Mouse (Mus musculus) left cerebral cortex, postnatal 4 days (tissue): Measurements from ENCODE around the gene Fam163b. TPM values are rescaled to one million over a fixed set of nuclear protein-coding genes. Genes with fewer than 3 reads are reported as not detected.

Source experiments
- DNase-seq: peaks from one replicate; pipeline ENCODE4 v3.0.0-alpha.2; 2022
- intact Hi-C: fragments of 180-260 bp; cut with DNase I; formaldehyde crosslinking; loops from one replicate; pipeline ENCODE4 v1.15.1; 2025
- total RNA-seq, 2 experiments: library from RNA; stranded (reverse); gene quantifications; 2 replicates each; pipeline ENCODE4 v1.2.3; 2021

Gene Fam163b
- total RNA-seq, 2 experiments from 2014 or later, result 55.8 to 61.9 TPM

GRCm38 (mm10) chr2:27088700-27089099 lies 53.6 kb downstream of the Fam163b start:
- intact Hi-C loops, result no loop called here
- no peak for DNase-seq

DNA sequence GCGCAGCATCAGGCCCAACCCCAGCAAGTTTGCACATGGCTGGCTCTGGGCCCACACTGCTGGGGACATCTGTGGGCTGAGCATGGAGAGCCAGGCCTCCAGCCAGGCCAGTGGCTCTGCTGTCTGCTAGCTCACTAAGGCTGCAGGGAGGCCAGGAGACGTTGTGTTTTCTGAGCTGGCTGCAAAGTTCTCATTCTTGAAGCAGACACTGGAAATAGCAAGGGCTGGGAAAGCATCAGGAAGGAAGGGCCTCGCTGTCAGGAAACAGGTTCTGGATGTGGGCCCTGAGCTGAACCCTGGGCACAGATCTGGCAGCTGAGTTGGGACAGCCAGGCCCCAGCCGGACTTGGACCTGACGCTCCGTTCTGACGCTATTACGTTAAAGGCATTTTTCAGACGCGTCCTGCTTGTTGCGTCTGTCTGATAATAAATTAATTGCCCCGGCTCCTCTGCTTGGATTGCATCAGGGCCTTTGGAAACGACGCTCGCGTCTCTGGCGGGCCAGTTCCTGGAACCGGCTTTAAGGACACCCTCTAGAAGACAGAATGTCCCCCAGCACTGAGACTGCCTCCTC lies 54.1 kb downstream of the Fam163b start:
- intact Hi-C loops, result no loop called here
- peak; percentile 72 for DNase-seq

DNA sequence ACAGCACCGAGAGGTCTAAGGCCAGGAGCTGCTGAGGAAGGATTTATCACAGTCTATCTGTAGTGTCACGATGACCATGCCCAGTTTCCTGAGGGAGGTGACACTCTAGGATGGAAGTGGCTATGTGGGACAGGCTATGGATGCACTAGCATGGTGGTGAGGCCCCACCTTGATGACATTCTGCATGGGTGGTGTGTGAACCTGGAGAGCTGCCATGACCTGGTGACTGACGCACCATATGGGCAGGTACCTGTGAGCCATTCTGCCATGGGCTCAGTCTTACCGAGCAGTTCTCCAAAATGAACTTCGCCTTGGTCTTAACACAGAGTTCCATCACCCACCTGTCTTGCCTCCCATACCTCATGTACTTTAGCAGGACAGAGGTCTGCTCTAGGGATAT lies 54.7 kb downstream of the Fam163b start:
- no peak for DNase-seq
- intact Hi-C loops, result no loop called here

GRCm38 (mm10) chr2:27086483-27087010 lies 55.7 kb downstream of the Fam163b start:
- intact Hi-C loops, result no loop called here
- DNase-seq, result no peak

DNA sequence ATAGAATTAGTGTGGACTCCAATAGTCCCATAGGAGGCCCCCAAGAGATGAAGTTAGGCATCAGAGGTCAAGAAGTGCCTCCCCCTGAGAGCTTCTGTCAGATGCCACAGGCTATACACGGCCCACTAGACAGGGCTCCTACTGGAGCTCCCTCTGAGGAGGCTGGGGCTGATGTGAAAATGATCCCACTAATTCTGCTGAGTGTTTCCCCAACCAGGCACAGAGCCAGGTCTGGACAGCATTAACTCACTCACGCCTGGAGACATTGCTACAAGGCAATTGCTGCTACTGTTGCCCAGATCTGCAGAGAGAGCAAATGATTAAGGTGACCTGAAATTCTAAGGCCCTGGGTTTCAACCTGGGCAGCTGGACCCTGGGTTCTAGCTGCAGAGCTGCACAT lies 56.5 kb downstream of the Fam163b start:
- intact Hi-C loops, result no loop called here

DNA sequence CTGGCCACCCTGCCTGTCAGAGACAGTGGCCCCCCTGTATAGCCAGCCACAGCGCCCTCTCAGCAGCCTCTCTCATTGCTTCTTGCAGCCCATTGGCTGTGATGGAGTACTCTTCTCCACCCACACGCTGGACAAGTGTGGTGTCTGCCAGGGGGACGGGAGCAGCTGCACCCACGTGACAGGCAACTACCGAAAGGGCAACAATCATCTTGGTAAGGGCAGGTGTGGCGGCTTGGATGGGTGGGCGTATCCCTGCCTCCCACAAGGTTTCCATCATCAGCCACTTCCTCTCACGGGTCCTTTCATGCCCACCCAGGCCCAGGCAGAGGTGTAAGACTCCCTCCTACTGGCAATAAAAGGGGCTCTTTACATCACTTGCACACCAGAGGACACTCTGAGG lies 57.3 kb downstream of the Fam163b start:
- DNase-seq, result no peak
- intact Hi-C loops, result no loop called here

More for the DNA sequence above, 56.5 kb downstream of the Fam163b start:
- DNase-seq, result peak; percentile 45

DNA sequence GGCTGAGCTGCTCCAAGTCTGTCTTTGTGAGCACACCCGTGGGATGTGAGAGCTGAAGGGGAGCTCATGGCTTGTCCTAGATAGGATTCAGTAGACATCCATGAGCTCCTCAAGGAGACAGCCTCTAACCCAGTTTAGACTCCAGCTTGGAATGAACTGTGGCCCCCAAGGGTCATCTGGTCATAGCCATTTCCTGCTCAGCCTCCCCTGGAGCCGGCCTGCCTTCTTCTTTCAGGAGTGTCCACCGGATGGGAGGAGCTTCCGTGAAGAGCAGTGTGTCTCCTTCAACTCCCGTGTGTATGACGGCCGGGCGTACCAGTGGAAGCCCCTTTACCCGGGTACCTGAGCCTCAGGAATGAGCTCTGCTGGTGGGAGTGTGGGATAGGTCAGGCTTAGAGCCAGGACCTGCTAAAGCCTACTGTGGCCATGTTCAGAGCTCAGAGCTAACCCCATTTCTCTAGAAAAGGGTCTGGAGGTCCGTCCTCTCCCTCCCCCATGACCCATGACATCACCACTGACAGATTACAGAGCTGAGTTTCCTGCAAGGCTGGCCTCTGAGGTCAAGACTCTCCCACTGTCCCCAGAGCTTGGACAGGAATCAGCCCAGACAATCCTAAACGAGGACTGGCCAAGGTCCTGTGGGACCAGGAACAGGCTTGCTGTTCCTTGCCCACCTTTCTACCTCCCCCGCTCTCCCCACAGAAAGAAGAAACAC lies 58.4 kb downstream of the Fam163b start:
- intact Hi-C loops, result no loop called here
- no peak for DNase-seq

GRCm38 (mm10) chr2:27079649-27080048 lies 62.6 kb downstream of the Fam163b start:
- intact Hi-C loops, result no loop called here
- DNase-seq, result peak; percentile 63

- DNase-seq, result peak; percentile 93
- intact Hi-C loops, result no loop called here
Measured at GRCm38 (mm10) chr2:27079152-27079584, 63.1 kb downstream of the Fam163b start, which contains the start of gene Adamtsl2. Gene Adamtsl2 (plus strand): TSS chr2:27079379.

GRCm38 (mm10) chr2:27078312-27078711 lies 64.0 kb downstream of the Fam163b start:
- intact Hi-C loops, result no loop called here
- no peak for DNase-seq

DNA sequence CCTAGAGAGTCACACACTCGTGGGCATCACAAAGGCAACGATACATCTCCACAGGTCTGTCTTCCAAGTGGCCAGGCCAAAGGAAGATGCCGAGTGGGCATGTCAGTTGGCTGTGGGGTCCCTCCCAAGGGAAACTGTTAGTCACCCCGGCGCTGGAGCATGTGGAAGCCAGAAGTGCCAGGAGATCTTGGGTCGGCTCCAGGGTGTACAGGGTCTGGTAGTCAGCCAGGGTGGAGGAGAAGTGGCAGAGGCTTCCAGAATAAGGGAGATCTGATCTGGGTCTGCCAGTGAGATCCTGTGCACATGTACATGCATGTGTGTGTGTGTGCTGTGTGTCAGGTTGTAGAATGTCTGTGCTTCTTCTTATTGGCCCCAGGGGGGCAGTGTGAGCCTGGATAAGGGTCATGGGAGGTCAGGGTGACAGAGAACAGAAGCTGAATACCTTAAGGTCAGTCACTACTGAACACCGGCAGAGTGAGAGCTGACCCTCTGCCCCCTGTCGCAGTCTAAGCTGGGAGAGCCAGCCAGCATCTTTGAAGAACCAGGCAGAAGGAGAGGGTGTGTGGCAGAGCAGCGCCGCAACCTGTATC lies 64.5 kb downstream of the Fam163b start:
- intact Hi-C loops, result no loop called here
- peak; percentile 69 for DNase-seq

GRCm38 (mm10) chr2:27075485-27075884 lies 66.8 kb downstream of the Fam163b start:
- DNase-seq, result peak; percentile 48
- intact Hi-C loops, result no loop called here

DNA sequence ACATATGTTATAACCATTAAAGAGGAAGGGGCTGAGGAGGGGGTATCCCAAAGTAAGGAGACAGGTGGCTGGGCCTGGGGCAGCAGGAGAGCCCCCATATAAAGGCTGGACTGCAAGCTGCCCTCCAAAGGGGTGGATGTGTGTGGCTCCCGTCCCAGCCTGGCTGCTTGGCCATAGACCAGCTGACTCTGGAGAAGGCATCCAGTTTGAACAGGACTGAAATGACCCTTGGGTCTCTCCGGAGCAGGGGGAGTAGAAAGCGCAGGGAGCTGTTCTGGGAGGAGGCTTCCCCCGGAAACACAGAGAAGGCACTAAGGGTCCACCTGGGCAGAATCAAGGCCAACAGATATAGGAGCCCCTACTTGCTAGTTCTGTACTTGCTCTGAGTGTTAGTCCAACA lies 67.5 kb downstream of the Fam163b start:
- intact Hi-C loops, result no loop called here

GRCm38 (mm10) chr2:27073407-27073806 lies 68.9 kb downstream of the Fam163b start:
- intact Hi-C loops, result no loop called here
- no peak for DNase-seq

More for the DNA sequence above, 67.5 kb downstream of the Fam163b start:
- DNase-seq, result peak; percentile 53

DNA sequence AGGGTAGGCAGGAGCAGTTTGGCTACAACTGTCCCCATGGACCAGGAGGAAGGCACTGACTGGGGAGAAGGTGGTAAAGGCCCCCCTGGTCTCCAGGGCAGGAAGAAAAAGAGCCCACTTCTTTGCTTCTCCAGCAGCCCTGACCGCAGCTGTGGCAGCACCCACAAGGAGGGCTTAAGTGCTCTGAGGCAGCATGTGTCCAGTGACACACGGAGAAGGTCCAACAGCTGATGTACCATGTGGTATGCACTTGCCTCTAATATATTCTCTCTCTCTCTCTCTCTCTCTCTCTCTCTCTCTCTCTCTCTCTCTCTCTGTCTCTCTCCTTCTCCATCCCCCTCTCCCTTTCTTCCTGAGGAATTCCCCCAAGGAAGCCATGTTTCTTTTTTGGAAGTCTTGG lies 70.3 kb downstream of the Fam163b start, which contains the start of gene Mymk:
Gene Mymk, minus strand, starts transcription at position 202 of the 400 bp plus-strand sequence.
- no peak for DNase-seq
- intact Hi-C loops, result no loop called here

GRCm38 (mm10) chr2:27071137-27071536 lies 71.2 kb downstream of the Fam163b start:
- intact Hi-C loops, result no loop called here
- DNase-seq, result peak; percentile 87

DNA sequence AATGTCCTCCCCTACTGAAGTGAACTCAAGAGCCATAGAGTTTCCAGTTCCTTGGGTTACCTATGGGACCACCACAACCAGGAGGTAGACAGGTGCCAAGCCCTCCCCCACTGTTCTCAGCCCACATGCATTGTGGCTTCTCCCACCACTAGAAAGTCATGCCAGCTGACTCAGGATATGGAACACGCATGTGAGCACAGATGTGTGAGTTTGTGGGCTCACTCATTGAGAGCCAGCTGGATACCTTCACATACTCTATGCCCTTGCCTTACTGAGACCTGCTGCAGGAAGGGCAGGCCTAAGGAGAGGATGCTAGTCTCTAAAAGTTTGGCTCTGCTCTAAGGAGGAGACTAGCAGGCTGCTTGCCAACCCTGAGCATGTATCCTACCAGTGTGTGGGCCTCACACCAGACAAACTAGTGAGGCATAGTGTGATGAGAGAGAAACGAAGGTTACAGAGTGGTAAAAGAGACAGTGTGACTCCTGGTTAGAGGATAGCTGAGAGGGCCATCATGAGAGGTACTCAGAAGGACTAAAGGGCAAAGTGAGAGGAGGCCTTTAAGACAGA lies 72.0 kb downstream of the Fam163b start:
- no peak for DNase-seq
- intact Hi-C loops, result no loop called here

DNA sequence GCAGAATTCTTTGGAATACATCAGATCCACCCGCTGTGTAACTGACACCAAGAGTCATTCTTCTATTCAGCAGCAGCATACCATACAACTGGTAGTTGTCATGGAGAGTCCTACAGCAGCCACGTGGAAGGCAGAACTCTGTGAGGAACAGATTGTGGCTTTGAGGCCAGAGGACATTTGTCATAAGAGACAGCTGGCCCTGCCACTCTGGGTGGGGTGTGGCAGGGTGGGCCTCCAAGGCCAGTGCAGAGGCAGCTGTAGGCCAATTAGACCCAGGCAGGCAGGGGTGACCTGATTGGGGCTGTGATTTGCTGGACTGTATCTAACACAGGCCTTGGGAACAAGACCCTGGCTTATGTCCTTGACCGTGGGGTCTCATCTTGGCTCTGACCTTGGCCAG lies 72.6 kb downstream of the Fam163b start:
- peak; percentile 23 for DNase-seq
- intact Hi-C loops, result no loop called here

GRCm38 (mm10) chr2:27067996-27068395 lies 74.3 kb downstream of the Fam163b start:
- DNase-seq, result peak; percentile 32
- intact Hi-C loops, result no loop called here

DNA sequence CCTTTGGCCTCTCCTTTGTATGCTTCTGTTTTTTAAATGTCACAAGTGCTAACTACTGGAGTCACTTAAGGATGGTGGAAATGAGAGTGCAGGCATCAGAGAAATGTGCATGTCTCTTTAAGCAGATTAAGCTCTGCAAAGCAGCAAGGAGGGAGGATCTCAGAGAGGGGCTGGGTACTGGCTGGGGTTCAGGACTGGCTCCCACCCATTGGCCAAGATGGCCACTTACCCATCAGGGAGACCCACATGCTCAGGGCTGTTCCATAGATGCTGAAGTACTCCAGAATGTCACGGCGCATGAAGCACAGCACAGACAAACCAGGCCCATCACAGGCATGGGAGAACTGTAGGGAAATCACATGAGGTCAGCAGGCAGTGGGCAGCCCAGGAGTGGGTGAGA lies 75.2 kb downstream of the Fam163b start:
- peak; percentile 53 for DNase-seq
- intact Hi-C loops, result no loop called here
